Mouse (Mus musculus): Measurements from ENCODE around the gene Cpeb1.

GRCm38 (mm10) chr7:81479531-81480090 lies 24.3 kb upstream of the Cpeb1 start:
- TF ChIP-seq POLR2A (IDR thresholded peaks at IDR 0.05; ENCODE audit: insufficient read depth, low read depth, low read length) = no peak
- TF ChIP-seq CTCF (IDR thresholded peaks at IDR 0.05) = no peak
- no peak for TF ChIP-seq EP300 (IDR thresholded peaks at IDR 0.05; ENCODE audit: insufficient read depth, low read depth, low read length)

All from heart, adult 2 months (tissue).